Mouse (Mus musculus) bone marrow, adult 2 months (tissue): ENCODE measurements around the gene Ankrd12. TPM values are rescaled to one million over a fixed set of nuclear protein-coding genes. Genes with fewer than 3 reads are reported as not detected.
"Not testable (repeated sequence)": the region's sequence is repeated elsewhere in the genome, so short reads cannot be mapped to it uniquely, and the experiment has no call there.

Experiments used
- H3K27ac ChIP-seq: fragments of 200-500 bp; 2 replicates; pipeline ENCODE4 v1.5.1; 2012; ENCODE audit warnings: low read depth, mild to moderate bottlenecking, control low read depth, inconsistent platforms, low read length; ENCODE audit not compliant: control insufficient read depth, poor library complexity, insufficient read depth
- H3K4me1 ChIP-seq: fragments of 200-500 bp; 2 replicates; pipeline ENCODE4 v1.6.1; 2011; ENCODE audit warnings: low read length; ENCODE audit not compliant: control insufficient read depth, insufficient read depth
- H3K4me3 ChIP-seq: fragments of 200-500 bp; replicated peaks from 2 replicates; pipeline ENCODE3; 2011; ENCODE audit warnings: mild to moderate bottlenecking, low read depth, low read length, control low read depth; ENCODE audit not compliant: control insufficient read depth
- CTCF ChIP-seq: fragments of 200-500 bp; IDR thresholded peaks from 2 replicates; pipeline ENCODE4 v1.5.1; 2011; ENCODE audit warnings: low read length, control low read depth; ENCODE audit not compliant: control insufficient read depth, insufficient read depth
- POLR2A ChIP-seq: fragments of 200-500 bp; IDR thresholded peaks from 2 replicates; pipeline ENCODE4 v1.6.1; 2011; ENCODE audit warnings: low read depth, mild to moderate bottlenecking, control low read depth, low read length, borderline replicate concordance; ENCODE audit not compliant: control insufficient read depth
- WGBS: fragments of 180-500 bp; shearing (Covaris S2); methylation state at CpG from one replicate; pipeline ENCODE4 v1.1.7; 2018; 5-methylcytosine and 5-hydroxymethylcytosine counted together
- polyA plus RNA-seq: library from polyadenylated mRNA; stranded (reverse); fragments of >200 nt; gene quantifications from 2 replicates; pipeline ENCODE4 v1.2.4, GENCODE M21; 2011; ENCODE audit warnings: low replicate concordance; ENCODE audit not compliant: missing spikeins, insufficient read depth, insufficient read length

The Ankrd12 gene
- polyA plus RNA-seq, 1 experiment = 27.4 TPM

DNA sequence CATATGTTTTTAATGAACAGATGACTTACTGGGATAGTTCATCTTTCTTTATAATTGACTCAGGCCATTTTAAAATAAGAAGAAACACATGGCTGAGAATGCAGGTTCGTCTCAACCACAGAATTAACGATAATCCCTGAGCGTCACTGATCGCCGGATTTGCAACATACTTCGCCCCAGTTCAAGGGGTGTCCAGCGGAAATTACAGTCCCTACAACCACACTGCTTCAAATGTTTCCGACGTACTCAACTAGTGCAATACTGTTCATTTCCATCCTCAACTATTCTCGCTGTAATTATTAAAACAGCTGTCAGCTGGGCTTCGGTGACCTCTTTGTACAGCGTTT, 1.1 kb downstream of the Ankrd12 start:
- peak overlapping the region; percentile 100; the same call in 1 of the 2 replicates for H3K27ac ChIP-seq
- 1% methylated on average over 12 of the region's 12 CpGs for WGBS
- H3K4me1 ChIP-seq = peaks cover 1% of the 10 kb centered on the region; the same call in 1 of the 2 replicates
- TF ChIP-seq CTCF (no peak), POLR2A (no peak)
- H3K4me3 ChIP-seq = peak overlapping the region; percentile 93

- WGBS = 74% methylated on average over 7 of the region's 7 CpGs
- H3K4me3 ChIP-seq = no peak overlapping the region
- peaks cover 1% of the 10 kb centered on the region; the same call in 1 of the 2 replicates for H3K4me1 ChIP-seq
- H3K27ac ChIP-seq = no peak overlapping the region
- TF ChIP-seq CTCF (no peak), POLR2A (no peak)
These were observed 2.9 kb downstream of the Ankrd12 start for GRCm38 (mm10) chr17:66073971-66074370.

DNA sequence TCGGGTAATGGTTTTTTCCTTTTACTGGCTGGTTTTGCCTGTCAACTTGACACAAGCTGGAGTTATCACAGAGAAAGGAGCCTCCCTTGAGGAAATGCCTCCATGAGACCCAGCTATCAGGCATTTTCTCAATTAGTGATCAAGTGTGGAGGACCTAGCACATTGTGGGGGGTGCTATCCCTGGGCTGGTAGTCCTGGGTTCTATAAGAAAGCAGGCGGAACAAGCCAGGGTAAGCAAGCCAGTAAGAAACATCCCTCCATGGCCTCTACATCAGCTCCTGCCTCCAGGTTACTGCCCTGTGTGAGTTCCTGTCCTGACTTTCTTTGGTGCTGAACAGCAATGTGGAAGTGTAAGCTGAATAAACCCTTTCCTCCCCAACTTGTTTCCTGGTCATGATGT, 7.9 kb downstream of the Ankrd12 start:
- not testable (repeated sequence) for H3K4me1 ChIP-seq, H3K4me3 ChIP-seq, H3K27ac ChIP-seq
- 89% methylated on average over 2 of the region's 2 CpGs for WGBS

DNA sequence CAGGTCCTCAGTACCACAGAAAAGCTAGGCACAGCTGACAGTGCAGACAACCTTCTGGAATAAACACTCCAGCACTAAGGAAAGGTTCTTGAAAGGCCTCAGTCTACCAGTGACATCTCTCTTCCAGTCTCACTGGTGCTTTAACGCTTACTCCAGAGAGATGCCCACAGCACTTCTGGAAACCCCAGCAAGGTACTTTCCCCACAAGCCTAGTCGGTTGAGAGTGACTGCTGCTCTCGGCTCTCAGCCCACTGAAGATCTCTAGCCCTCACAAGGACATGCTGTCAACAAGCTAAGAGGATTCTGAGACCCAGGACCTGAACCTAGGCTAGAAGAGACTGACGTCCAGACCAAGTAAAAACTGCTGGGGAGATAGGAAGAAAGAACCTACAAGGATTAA, 11.8 kb downstream of the Ankrd12 start:
- Histone ChIP-seq H3K4me1 (no peaks in the 10 kb centered on the region; the same call in 1 of the 2 replicates), H3K27ac (no peak overlapping the region), H3K4me3 (no peak overlapping the region)
- WGBS = 64% methylated on average over 4 of the region's 4 CpGs
- TF ChIP-seq POLR2A = no peak
- no peak for TF ChIP-seq CTCF

DNA sequence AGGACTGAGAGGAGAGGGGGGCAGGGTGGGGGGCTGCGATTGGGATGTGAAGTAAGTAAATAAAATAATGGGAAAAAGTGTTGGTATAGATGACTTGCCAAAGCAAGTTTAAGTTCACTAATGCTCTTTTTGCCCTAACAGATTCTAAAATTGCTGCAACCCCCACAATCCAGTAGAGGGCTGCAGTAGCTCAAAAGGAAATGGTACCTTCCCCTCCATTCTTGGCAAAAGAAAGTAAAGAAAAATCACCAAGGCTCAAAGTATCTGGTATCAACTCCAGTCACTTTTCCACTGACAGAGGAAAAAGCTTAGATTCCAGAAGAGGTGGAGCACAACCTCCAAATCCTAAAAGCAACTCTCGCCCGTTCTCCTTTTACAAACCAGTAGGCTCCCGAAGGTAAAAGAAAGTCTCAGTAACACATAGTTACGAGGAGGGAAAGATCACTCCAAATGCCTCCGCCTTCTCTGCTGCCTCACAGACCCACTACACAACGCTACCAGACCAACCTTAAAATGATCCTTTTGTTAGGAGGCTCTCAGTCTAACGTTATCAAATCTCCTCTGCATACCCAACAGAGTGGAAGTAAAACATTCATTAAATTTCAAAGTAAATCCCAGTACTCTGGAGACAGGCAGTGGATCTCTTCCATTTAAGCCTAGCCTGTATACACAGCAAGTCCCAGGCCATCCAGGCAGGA, 15.5 kb downstream of the Ankrd12 start:
- TF ChIP-seq CTCF (no peak), POLR2A (no peak)
- H3K4me3 ChIP-seq = no peak overlapping the region
- H3K27ac ChIP-seq = no peak overlapping the region
- 66% methylated on average over 8 of the region's 8 CpGs for WGBS
- peaks cover 4% of the 10 kb centered on the region; the same call in 1 of the 2 replicates for H3K4me1 ChIP-seq

GRCm38 (mm10) chr17:66058160-66058559, 18.7 kb downstream of the Ankrd12 start:
- no peak for TF ChIP-seq POLR2A
- no peak for TF ChIP-seq CTCF

GRCm38 (mm10) chr17:66057145-66057544, 19.7 kb downstream of the Ankrd12 start:
- 87% methylated on average over 2 of the region's 2 CpGs for WGBS
- Histone ChIP-seq H3K4me1 (peaks cover 4% of the 10 kb centered on the region; the same call in 1 of the 2 replicates), H3K4me3 (no peak overlapping the region), H3K27ac (no peak overlapping the region)
- TF ChIP-seq POLR2A (no peak), CTCF (no peak)

More at GRCm38 (mm10) chr17:66058160-66058559, 18.7 kb downstream of the Ankrd12 start:
- 72% methylated on average over 4 of the region's 4 CpGs for WGBS
- Histone ChIP-seq H3K4me1 (peaks cover 4% of the 10 kb centered on the region; the same call in 1 of the 2 replicates), H3K27ac (no peak overlapping the region), H3K4me3 (no peak overlapping the region)

DNA sequence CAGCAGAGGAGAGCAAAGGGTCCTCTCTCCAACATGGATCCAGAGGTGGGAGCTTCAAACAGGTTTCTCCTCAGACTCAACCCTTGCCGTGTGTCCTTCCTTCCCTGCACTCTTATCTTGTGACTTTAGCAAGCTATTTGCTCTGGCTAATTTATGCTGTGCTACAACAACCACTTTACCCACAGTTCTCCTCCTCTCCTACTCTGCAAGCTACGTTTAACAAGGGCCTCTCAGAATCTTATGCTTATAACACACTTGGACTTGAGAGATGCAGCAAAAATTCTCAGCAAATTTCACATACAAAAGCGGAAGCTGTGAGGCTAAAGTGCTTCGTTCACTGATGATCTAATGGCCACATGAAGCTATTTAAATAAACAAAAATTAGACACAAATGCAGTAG, 23.5 kb downstream of the Ankrd12 start:
- 80% methylated on average over 4 of the region's 4 CpGs for WGBS
- Histone ChIP-seq H3K27ac (no peak overlapping the region), H3K4me3 (no peak overlapping the region)

GRCm38 (mm10) chr17:66048795-66049194, 28.1 kb downstream of the Ankrd12 start:
- 64% methylated on average over 4 of the region's 4 CpGs for WGBS
- H3K4me3 ChIP-seq = no peak overlapping the region
- no peak for TF ChIP-seq POLR2A
- no peak for TF ChIP-seq CTCF
- H3K27ac ChIP-seq = no peak overlapping the region
- peaks cover 5% of the 10 kb centered on the region for H3K4me1 ChIP-seq

More for the DNA sequence above, 23.5 kb downstream of the Ankrd12 start:
- H3K4me1 ChIP-seq = peaks cover 7% of the 10 kb centered on the region
- TF ChIP-seq POLR2A = no peak
